Mouse (Mus musculus): ENCODE measurements around the gene Sync. TPM values are rescaled to one million over a fixed set of nuclear protein-coding genes. Genes with fewer than 3 reads are reported as not detected.

The Sync gene
- polyA plus RNA-seq, 1 experiment from 2014 or later: 1.5 TPM

DNA sequence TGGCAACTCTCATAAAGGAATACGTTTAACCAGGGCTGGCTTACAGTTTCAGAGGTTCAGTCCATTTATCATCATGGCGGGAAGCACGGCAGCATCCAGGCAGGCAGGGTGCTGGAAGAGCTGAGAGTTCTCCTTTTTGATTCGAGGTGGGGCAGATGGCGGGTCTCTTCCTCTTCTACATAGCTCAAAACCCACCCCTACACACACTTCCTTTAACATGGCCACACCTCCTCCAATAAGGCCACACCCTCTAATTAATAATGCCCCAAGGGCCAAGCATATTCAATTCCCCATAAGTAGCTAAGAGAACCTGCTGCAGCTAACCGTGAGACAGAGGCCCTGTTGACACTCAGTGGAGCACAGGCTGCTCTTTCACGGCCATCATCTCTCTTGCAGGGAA, 5.4 kb downstream of the Sync start:
- no peaks in the 10 kb centered on the region for H3K36me3 ChIP-seq
- H3K9ac ChIP-seq: no peak overlapping the region

DNA sequence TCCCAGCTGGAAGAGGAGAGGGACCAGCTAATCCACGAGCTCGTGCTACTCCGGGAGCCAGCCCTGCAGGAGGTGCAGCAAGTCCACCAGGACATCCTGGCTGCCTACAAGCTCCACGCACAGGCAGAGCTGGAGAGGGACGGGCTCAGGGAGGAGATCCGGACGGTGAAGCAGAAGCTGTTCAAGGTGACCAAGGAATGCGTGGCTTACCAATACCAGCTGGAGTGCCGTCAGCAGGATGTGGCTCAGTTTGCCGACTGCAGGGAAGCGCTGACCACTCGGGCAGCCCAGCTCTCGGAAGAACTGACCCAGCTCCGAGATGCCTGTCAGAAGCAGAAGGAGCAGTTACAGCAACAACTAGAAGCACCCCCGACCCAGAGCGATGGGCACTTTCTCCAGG, 6.3 kb downstream of the Sync start:
- H3K4me3 ChIP-seq: no peak overlapping the region
- peaks cover 5% of the 10 kb centered on the region; the same call in 1 of the 2 replicates for H3K4me1 ChIP-seq (replicated peaks)
- H3K9me3 ChIP-seq: no peaks in the 10 kb centered on the region
- H3K27ac ChIP-seq (replicated peaks): no peak overlapping the region
- H3K4me2 ChIP-seq: no peak overlapping the region
- ATAC-seq (ENCODE audit: low FRiP score, low read depth): no peak
- H3K36me3 ChIP-seq: no peaks in the 10 kb centered on the region
- no peaks in the 10 kb centered on the region for H3K27me3 ChIP-seq
- H3K9ac ChIP-seq: no peak overlapping the region
- WGBS: 46% methylated on average over 16 of the region's 16 CpGs

More for the DNA sequence above, 5.4 kb downstream of the Sync start:
- 0 out of 2 replicates have a peak, but pooled peaks cover 3% of the 10 kb centered on the region for H3K27me3 ChIP-seq
- 53% methylated on average over 7 of the region's 7 CpGs for WGBS
- H3K4me3 ChIP-seq: no peak overlapping the region
- H3K9me3 ChIP-seq: no peaks in the 10 kb centered on the region
- no peak overlapping the region for H3K27ac ChIP-seq (replicated peaks)
- peaks cover 8% of the 10 kb centered on the region for H3K4me1 ChIP-seq (replicated peaks)
- H3K4me2 ChIP-seq: no peak overlapping the region
- no peak for ATAC-seq (ENCODE audit: low FRiP score, low read depth)

DNA sequence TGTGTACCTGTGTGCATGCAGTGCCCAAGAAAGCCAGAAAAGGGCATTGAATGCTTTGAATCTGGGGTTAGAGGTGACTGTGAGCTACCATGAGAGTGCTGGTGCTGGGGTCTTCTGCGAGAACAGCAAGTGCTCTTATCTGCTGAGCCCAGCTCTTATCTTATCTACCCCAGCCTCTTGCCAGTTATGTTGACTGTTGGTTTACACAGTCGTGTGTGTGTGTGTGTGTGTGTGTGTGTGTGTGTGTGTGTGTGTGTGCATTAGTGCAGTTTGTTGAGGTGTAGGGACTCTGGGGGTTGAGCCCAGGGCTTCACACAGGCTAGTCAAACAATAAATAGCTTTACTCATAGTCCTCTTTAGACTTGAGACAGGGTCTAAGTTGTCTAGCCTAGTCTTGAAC, 7.8 kb downstream of the Sync start:
- Histone ChIP-seq H3K9ac (no peak overlapping the region), H3K4me3 (no peak overlapping the region), H3K4me2 (no peak overlapping the region), H3K27me3 (no peaks in the 10 kb centered on the region), H3K9me3 (no peaks in the 10 kb centered on the region), H3K27ac (replicated peaks) (no peak overlapping the region), H3K4me1 (replicated peaks) (peaks cover 5% of the 10 kb centered on the region; the same call in 1 of the 2 replicates), H3K36me3 (no peaks in the 10 kb centered on the region)
- ATAC-seq (ENCODE audit: low FRiP score, low read depth): no peak
- 93% methylated on average over 2 of the region's 2 CpGs for WGBS

DNA sequence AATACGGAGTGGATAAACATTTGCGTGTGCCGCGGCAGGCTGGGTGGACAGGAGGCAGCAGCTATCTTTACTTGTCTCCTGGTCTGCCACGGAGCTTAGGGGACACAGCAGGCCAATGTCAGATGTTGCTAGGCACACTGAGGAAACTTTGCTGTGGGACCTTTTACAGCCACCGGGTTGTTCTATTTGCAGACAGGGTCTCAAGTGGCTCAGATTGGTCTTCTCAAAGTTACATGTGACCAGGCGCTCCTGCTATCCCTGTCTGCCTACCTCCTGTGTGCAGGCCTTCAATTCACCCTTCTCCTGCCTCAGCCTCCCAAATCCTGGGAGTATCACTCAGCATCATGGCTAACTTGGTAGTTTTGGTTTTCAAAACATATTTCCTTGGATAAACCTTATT, 8.6 kb downstream of the Sync start:
- Histone ChIP-seq H3K9ac (no peak overlapping the region), H3K4me1 (replicated peaks) (peaks cover 5% of the 10 kb centered on the region; the same call in 1 of the 2 replicates), H3K9me3 (no peaks in the 10 kb centered on the region), H3K27ac (replicated peaks) (no peak overlapping the region), H3K27me3 (no peaks in the 10 kb centered on the region), H3K4me3 (no peak overlapping the region), H3K36me3 (no peaks in the 10 kb centered on the region), H3K4me2 (no peak overlapping the region)
- WGBS: 94% methylated on average over 7 of the region's 7 CpGs
- no peak for ATAC-seq (ENCODE audit: low FRiP score, low read depth)

DNA sequence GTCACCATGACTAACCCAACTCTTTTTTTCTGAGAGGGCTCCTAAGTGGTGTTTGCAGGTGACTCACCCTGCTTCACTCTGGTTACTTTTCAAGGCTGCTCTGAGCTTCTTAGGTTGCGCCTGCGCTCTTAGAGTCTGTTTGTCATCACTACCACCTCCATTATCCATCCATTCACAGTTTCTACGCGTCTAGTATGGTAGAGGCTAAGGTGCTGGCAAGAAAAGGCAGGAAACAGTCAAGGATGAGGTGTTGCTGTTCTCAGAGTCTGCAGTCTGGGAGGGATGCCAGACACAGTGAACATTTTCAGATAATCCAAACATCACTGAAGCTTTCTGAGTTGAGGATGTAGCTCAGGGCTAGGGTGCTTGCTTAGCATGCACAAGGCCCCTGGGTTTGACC, 10.3 kb downstream of the Sync start:
- Histone ChIP-seq H3K4me1 (replicated peaks) (peaks cover 5% of the 10 kb centered on the region; the same call in 1 of the 2 replicates), H3K9ac (no peak overlapping the region), H3K27ac (replicated peaks) (no peak overlapping the region), H3K9me3 (no peaks in the 10 kb centered on the region), H3K27me3 (no peaks in the 10 kb centered on the region), H3K36me3 (no peaks in the 10 kb centered on the region), H3K4me2 (no peak overlapping the region), H3K4me3 (no peak overlapping the region)
- ATAC-seq (ENCODE audit: low FRiP score, low read depth): no peak
- 86% methylated on average over 4 of the region's 4 CpGs for WGBS

DNA sequence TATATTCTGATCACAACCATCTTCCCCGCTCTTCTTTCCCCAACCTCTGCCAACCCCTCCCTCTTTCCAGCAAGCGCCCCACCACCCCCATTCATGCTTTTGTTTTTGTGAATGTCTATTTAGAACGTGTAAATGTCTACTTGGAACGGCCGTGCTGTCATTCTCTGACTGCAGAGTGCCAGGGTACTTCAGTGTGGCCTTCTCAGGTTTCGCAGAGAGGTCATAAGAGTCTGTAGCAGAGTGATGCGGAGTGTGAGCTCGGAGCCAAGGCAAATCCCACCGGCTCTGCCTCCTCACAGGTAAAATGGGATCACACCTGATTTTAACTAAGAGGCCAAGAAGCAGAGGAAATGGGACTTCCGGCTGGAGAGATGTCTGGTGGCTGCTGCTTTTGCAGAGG, 11.7 kb downstream of the Sync start:
- no peak overlapping the region for H3K4me2 ChIP-seq
- no peaks in the 10 kb centered on the region for H3K9me3 ChIP-seq
- H3K27ac ChIP-seq (replicated peaks): no peak overlapping the region
- H3K4me1 ChIP-seq (replicated peaks): no peaks in the 10 kb centered on the region
- no peaks in the 10 kb centered on the region for H3K27me3 ChIP-seq
- no peak overlapping the region for H3K4me3 ChIP-seq
- WGBS: 54% methylated on average over 10 of the region's 10 CpGs
- ATAC-seq (ENCODE audit: low FRiP score, low read depth): no peak
- H3K36me3 ChIP-seq: no peaks in the 10 kb centered on the region
- H3K9ac ChIP-seq: no peak overlapping the region

DNA sequence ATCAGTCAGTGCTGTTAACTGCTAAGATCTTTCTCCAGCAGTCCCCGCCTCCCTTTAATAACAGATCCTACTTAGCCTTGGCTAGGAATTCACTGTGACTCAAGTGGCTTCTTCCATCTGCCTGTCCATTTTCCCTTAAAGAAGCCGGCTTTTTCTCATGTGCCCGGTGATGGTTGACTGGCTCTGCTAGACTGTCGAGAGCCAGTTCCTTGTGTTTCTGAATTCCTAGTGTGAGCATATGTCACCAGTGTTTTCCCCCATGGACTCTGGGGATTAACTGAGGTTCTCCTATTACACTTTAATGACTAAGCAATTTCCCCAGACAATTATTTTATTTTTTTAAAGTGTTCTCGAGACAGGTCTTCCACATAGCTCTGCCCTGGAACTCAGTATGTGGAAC, 16.0 kb downstream of the Sync start:
- Histone ChIP-seq H3K27me3 (no peaks in the 10 kb centered on the region), H3K36me3 (peaks cover 26% of the 10 kb centered on the region), H3K27ac (replicated peaks) (no peak overlapping the region), H3K4me3 (no peak overlapping the region), H3K4me1 (replicated peaks) (no peaks in the 10 kb centered on the region), H3K4me2 (no peak overlapping the region), H3K9ac (no peak overlapping the region), H3K9me3 (no peaks in the 10 kb centered on the region)
- WGBS: 62% methylated on average over 5 of the region's 5 CpGs
- ATAC-seq (ENCODE audit: low FRiP score, low read depth): 0 out of 2 replicates have a peak, but pooled peaks have one; percentile 8

DNA sequence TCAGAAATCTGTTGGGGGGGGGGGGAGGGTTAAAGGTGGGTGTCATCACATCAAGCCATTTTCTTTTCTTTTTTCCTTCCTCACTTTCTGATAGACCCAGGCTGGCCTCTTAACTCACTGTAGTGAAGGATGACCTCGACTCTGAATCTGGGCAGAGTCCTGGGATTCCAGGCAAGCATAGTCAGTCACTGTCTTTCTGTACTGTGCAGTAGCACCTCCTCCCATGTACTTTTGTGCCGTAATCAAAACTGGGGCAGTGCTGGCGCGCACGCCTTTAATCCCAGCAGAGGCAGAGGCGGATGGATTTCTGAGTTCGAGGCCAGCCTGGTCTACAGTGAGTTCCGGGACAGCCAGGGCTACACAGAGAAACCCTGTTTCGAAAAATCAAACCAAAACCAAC, 16.4 kb downstream of the Sync start:
- Histone ChIP-seq H3K9ac (no peak overlapping the region), H3K4me3 (no peak overlapping the region), H3K36me3 (peaks cover 30% of the 10 kb centered on the region), H3K27me3 (no peaks in the 10 kb centered on the region), H3K4me2 (no peak overlapping the region), H3K9me3 (no peaks in the 10 kb centered on the region), H3K4me1 (replicated peaks) (no peaks in the 10 kb centered on the region), H3K27ac (replicated peaks) (no peak overlapping the region)
- ATAC-seq (ENCODE audit: low FRiP score, low read depth): no peak
- 84% methylated on average over 9 of the region's 9 CpGs for WGBS

DNA sequence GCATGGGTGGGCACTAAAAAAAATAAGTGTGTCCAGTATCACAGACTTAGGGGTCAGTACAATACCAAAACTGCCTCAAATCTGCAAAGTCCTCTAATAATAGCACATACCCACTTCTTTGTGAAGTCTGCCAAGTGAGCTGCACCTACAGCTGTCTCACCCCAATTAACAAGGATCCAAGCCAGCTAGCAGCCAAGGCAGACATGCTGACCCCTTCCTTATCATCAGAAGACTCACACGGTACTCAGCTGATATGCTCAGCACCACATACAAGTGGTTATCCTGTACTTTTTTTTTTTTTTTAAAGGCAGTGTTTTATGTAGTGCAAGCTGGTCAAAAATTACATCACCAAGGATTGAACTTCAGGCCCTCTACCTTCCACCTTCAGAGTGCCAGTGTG, 16.9 kb downstream of the Sync start:
- H3K4me1 ChIP-seq (replicated peaks): no peaks in the 10 kb centered on the region
- WGBS: 72% methylated on average over 1 of the region's 1 CpGs
- H3K36me3 ChIP-seq: peaks cover 35% of the 10 kb centered on the region
- no peak overlapping the region for H3K4me2 ChIP-seq
- no peak overlapping the region for H3K9ac ChIP-seq
- H3K27ac ChIP-seq (replicated peaks): no peak overlapping the region
- no peak overlapping the region for H3K4me3 ChIP-seq
- H3K27me3 ChIP-seq: no peaks in the 10 kb centered on the region
- no peak for ATAC-seq (ENCODE audit: low FRiP score, low read depth)
- H3K9me3 ChIP-seq: no peaks in the 10 kb centered on the region

DNA sequence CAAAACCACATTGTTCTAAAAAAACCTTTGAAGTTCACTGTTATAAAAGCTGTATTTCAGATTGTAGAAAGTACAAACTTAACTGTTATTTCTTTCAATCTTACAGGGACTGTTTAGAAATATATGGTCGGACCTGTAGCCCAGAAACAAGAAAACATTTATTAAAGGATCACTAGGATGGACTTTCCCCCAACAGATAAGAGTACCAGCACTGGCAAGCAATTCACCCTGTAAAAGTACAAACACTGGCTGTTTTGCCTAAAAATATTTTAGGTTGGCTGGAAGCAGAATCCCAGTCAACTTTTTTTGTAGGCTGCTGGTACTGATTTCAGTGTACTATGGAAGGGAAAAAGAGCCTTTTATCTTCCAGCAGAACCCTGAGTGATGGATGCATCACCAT, 20.5 kb downstream of the Sync start:
- H3K4me3 ChIP-seq: no peak overlapping the region
- ATAC-seq (ENCODE audit: low FRiP score, low read depth): no peak
- H3K4me2 ChIP-seq: no peak overlapping the region
- WGBS: 94% methylated on average over 1 of the region's 1 CpGs
- H3K27ac ChIP-seq (replicated peaks): no peak overlapping the region
- H3K9ac ChIP-seq: no peak overlapping the region
- peaks cover 62% of the 10 kb centered on the region for H3K36me3 ChIP-seq
- no peaks in the 10 kb centered on the region for H3K9me3 ChIP-seq
- H3K4me1 ChIP-seq (replicated peaks): no peaks in the 10 kb centered on the region
- no peaks in the 10 kb centered on the region for H3K27me3 ChIP-seq

DNA sequence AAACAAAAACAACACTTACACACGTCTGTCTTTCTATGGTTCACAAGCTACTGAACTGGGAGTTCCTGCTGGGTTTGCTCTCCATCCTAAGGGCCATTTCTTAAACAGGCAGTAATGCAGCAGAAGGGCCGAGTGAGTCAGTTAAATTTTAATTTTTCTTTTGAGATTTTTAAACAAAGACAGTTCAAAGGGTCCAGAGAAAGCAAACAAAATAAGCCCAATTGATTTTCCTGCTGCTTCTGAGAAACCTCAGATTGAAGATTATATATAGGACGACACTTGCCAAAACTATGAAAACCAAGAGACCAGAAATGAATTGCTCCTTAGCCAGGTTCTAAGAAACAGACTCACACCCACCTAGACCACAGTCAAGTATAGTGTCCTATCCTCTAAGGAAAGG, 26.5 kb downstream of the Sync start:
- no peak for ATAC-seq (ENCODE audit: low FRiP score, low read depth)
- H3K27me3 ChIP-seq: no peaks in the 10 kb centered on the region
- H3K4me2 ChIP-seq: no peak overlapping the region
- no peak overlapping the region for H3K9ac ChIP-seq
- peaks cover 82% of the 10 kb centered on the region for H3K36me3 ChIP-seq
- 83% methylated on average over 3 of the region's 3 CpGs for WGBS
- no peak overlapping the region for H3K27ac ChIP-seq (replicated peaks)
- H3K9me3 ChIP-seq: no peaks in the 10 kb centered on the region
- no peaks in the 10 kb centered on the region for H3K4me1 ChIP-seq (replicated peaks)
- no peak overlapping the region for H3K4me3 ChIP-seq

DNA sequence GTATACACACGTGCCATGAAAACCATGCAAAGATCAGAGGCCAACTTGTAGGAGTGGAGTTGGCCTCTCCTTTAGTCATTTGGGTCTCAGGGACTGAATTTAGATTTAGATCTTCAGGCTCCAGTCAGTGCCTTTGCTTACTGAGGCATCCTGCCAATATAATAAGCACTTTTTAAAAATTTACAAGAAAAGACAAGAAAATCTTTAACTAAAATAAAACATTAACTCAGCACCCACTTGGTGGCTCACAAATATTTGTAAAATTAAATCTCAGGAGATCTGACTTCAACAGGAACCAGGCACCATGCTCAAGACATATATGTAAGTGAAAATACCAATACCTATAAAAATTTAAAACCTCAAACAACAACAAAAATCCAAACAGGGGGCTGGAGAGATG, 33.5 kb downstream of the Sync start:
- Histone ChIP-seq H3K36me3 (peaks cover 63% of the 10 kb centered on the region), H3K27ac (replicated peaks) (no peak overlapping the region), H3K9ac (no peak overlapping the region), H3K9me3 (no peaks in the 10 kb centered on the region), H3K4me2 (no peak overlapping the region), H3K27me3 (no peaks in the 10 kb centered on the region), H3K4me1 (replicated peaks) (no peaks in the 10 kb centered on the region), H3K4me3 (no peak overlapping the region)
- 92% methylated on average over 1 of the region's 1 CpGs for WGBS
- no peak for ATAC-seq (ENCODE audit: low FRiP score, low read depth)

DNA sequence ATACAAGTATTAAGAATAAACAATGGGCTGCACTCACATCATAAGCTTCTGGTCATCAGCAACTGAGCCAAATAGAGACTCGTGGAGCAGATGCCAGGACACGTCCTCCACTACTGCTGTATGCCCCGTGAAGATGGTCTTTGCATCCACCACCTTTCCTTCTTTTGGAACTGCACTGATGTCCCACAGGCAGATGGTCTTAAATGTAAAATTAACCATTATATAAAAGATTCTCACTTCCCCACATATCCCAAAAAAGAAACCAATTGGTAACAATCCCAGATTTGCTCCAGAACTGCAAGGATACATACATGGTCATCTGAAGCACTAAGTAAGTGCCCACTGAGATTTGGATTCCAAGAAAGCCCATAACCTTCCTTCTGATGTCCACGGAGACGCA, 34.6 kb downstream of the Sync start:
- H3K4me3 ChIP-seq: no peak overlapping the region
- H3K36me3 ChIP-seq: peaks cover 62% of the 10 kb centered on the region
- H3K27me3 ChIP-seq: no peaks in the 10 kb centered on the region
- no peaks in the 10 kb centered on the region for H3K9me3 ChIP-seq
- H3K4me1 ChIP-seq (replicated peaks): no peaks in the 10 kb centered on the region
- H3K4me2 ChIP-seq: no peak overlapping the region
- H3K27ac ChIP-seq (replicated peaks): no peak overlapping the region
- ATAC-seq (ENCODE audit: low FRiP score, low read depth): no peak
- 96% methylated on average over 5 of the region's 5 CpGs for WGBS
- no peak overlapping the region for H3K9ac ChIP-seq

Measured in hindbrain, embryonic 15.5 days (tissue).